Mouse (Mus musculus): ENCODE data around the gene Ythdf2.
"Not testable (repeated sequence)": the region's sequence is repeated elsewhere in the genome, so short reads cannot be mapped to it uniquely, and the experiment has no call there.

Ythdf2 gene

GRCm38 (mm10) chr4:132211953-132212734, at the start of gene Ythdf2:
TSS of gene Ythdf2 (minus strand) at chr4:132212303.
- in situ Hi-C loops (cut with MseI, MboI) = no loop called here

GRCm38 (mm10) chr4:132260404-132261379, 48.6 kb upstream of the Ythdf2 start:
- in situ Hi-C loops (cut with MseI, MboI) = no loop called here

GRCm38 (mm10) chr4:132259248-132259647, 47.1 kb upstream of the Ythdf2 start:
- in situ Hi-C loops (cut with MseI, MboI) = no loop called here

DNA sequence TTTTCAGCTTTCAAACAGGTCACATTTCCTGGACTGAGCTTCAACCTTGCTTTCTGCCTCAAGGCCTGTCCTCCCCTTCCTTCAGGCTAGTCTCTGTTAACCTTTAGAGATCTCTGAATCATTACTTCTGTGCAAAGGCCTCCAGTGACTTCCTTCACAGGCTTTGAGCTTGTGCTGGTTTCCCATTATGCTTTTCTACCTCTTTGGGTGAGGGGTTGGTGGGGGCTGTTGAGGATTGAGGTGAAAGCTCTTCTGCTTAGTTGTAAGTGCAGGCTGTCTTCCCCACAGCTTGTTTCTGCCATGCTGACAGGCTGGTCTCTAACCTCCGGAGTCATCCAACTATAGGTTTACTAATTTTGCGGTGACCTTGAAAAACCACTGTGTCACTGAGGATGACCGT, 44.3 kb upstream of the Ythdf2 start:
- in situ Hi-C loops (cut with MseI, MboI) = no loop called here

GRCm38 (mm10) chr4:132254986-132255385, 42.9 kb upstream of the Ythdf2 start:
- in situ Hi-C loops (cut with MseI, MboI) = no loop called here

GRCm38 (mm10) chr4:132253622-132254021, 41.5 kb upstream of the Ythdf2 start:
- in situ Hi-C loops (cut with MseI, MboI) = no loop called here

GRCm38 (mm10) chr4:132253128-132253527, 41.0 kb upstream of the Ythdf2 start:
- in situ Hi-C loops (cut with MseI, MboI) = no loop called here

GRCm38 (mm10) chr4:132251596-132251995, 39.5 kb upstream of the Ythdf2 start:
- in situ Hi-C loops (cut with MseI, MboI) = no loop called here

- in situ Hi-C loops (cut with MseI, MboI) = no loop called here
Observed at GRCm38 (mm10) chr4:132247451-132247997, 35.4 kb upstream of the Ythdf2 start.

- in situ Hi-C loops (cut with MseI, MboI) = no loop called here
Observed at GRCm38 (mm10) chr4:132245643-132246042, 33.5 kb upstream of the Ythdf2 start.

GRCm38 (mm10) chr4:132241208-132241607, 29.1 kb upstream of the Ythdf2 start:
- in situ Hi-C loops (cut with MseI, MboI) = no loop called here

DNA sequence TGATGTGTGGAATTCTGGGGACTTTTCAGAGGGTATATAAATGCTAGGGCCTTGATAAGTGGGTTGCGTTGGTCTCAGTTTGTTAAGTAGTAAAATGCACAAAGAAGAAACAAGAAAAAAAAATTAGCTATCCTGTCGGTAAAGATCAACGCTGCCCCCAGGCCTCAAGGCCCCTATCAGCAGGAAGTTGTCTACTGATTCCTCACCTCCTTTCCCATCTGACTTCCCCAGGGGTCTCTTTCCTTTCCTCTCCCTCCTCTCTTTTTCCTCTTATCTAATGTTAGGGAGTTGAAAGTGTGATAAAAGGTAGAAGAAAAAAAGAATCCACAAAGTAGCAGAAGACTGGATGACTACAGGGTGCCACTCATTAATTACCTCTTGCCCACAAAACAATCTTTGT, 28.3 kb upstream of the Ythdf2 start:
- in situ Hi-C loops (cut with MseI, MboI) = no loop called here

DNA sequence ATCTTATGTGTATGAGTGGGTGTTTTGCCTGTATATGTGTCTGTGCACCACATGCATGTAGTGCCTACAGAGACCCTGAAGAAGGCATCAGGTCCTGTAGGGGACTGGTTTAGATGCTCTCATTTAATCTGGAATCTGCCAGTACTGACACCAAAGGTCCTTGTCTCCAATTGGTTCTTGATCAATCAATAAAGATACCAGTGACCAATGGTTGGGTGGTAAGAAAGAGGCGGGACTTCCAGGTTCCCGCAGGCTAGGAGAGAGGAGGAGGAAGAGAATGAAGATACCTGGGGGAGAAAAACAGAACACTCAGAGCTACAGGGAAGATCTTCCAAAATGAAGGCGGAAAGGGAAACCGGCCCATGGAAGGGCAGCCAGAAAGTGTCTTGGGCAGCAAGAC, 26.3 kb upstream of the Ythdf2 start:
- in situ Hi-C loops (cut with MseI, MboI) = no loop called here

- in situ Hi-C loops (cut with MseI, MboI) = no loop called here
Observed at GRCm38 (mm10) chr4:132234710-132235109, 22.6 kb upstream of the Ythdf2 start.

- in situ Hi-C loops (cut with MseI, MboI) = no loop called here
Observed at GRCm38 (mm10) chr4:132230422-132230821, 18.3 kb upstream of the Ythdf2 start.

DNA sequence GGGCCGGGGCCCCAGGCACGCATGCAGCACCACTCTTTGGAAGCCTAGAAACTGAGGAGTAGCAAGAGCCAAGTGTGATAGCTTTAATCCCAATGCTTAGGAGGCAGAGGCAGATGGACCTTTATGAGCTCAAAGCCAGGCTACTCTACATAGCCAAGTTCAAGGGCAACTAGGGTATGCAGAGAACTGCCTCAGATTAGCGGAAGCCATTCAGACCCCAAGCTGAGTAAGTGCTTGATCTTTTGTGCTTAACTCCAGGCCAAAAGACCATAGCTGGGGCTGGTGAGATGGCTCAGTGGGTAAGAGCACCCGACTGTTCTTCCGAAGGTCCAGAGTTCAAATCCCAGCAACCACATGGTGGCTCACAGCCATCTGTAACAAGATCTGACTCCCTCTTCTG, 9.9 kb upstream of the Ythdf2 start:
- in situ Hi-C loops (cut with MseI, MboI) = not testable (repeated sequence)

- in situ Hi-C loops (cut with MseI, MboI) = not testable (repeated sequence)
Observed at GRCm38 (mm10) chr4:132218439-132218838, 6.3 kb upstream of the Ythdf2 start.

DNA sequence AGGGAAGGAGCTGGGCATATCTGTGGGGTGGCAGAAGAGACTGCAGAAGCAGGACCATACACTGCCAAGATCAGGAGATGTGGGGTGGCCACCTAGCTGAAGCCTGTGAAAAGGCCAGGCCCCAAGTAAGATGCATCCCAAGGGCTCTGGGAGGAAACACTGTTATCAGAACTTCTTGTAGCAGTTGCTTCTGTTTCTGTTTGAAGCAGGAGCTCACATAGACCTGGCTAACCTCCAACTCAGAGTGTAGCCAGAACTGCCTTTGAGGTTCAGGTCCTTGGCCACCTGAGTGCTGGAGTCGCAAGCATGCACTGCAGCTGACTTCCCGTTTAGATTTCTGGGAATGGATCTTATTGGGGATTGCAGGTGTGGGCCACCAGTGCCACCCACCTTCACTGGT, 5.7 kb upstream of the Ythdf2 start:
- in situ Hi-C loops (cut with MseI, MboI) = no loop called here

DNA sequence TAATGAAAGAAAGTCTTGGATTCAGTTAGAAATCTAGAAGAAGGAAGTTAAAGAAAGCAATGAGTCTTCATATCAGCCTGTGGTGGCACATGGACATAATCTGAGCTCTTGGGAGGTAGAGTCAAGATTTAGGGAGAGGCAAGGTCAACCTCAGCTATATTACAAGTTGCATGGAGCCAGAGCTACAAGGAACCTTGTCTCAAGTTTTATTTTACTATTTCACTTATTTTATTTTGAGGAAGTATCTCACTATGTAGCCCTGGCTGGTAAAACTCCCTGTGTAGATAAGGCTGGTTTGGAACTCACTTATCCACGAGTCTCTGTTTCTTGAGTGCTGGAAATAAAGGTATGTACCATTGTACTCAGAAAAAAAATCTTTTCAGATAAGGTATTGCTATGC, 4.5 kb upstream of the Ythdf2 start:
- in situ Hi-C loops (cut with MseI, MboI) = no loop called here

DNA sequence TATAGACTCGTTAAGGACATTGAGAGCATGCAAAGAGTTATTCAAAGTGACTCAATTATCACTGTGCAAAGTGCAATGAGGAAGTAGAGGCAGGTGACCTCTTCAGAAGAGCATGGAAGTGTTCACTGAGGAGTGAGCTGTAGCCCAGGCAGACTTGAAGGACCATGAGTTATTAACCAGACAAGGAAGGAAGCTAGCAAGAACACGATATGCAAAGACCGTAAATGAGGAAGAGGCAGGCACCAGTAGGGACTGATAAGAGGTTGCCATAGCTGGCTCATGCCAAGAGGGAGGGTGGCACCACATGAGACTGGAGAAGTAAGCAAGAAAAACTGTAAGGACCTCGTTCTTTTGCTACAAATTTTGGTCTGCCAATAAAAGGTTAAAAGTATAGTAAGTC, 2.7 kb upstream of the Ythdf2 start:
- in situ Hi-C loops (cut with MseI, MboI) = no loop called here

GRCm38 (mm10) chr4:132211091-132211942, 786 bp downstream of the Ythdf2 start:
- in situ Hi-C loops (cut with MseI, MboI) = no loop called here
